Mouse (Mus musculus): ENCODE results near the gene Crmp1. TPM values are rescaled to one million over a fixed set of nuclear protein-coding genes. Genes with fewer than 3 reads are reported as not detected.
A peak's percentile ranks its signal among the peaks of the same experiment; 100 is the strongest.

Crmp1 gene
- polyA plus RNA-seq, 1 experiment: 0.11 TPM

GRCm38 (mm10) chr5:37330449-37331132, 88.9 kb downstream of the Crmp1 start:
- Histone ChIP-seq H3K4me3 (no peak overlapping the region), H3K36me3 (ENCODE audit: control insufficient read depth, insufficient read depth) (no peaks in the 10 kb centered on the region), H3K79me2 (ENCODE audit: control insufficient read depth, insufficient read depth) (no peaks in the 10 kb centered on the region), H3K4me2 (ENCODE audit: low read depth) (no peak overlapping the region), H3ac (ENCODE audit: control insufficient read depth, insufficient read length) (no peak overlapping the region), H3K27me3 (ENCODE audit: control insufficient read depth, insufficient read depth, insufficient read length) (no peaks in the 10 kb centered on the region)
- TF ChIP-seq E2F4 (IDR thresholded peaks at IDR 0.05; ENCODE audit: insufficient read depth) (no peak), TCF3 (IDR thresholded peaks at IDR 0.05; ENCODE audit: insufficient read length, low read depth) (no peak), MYOD1 (IDR thresholded peaks at IDR 0.05; ENCODE audit: control insufficient read depth in 1 of 3, insufficient read length in 2 of 3, low read depth in 2 of 3) (no peak), SRF (IDR thresholded peaks at IDR 0.05; ENCODE audit: control insufficient read depth, insufficient read length, low read depth) (no peak), REST (IDR thresholded peaks at IDR 0.05; ENCODE audit: insufficient read depth, insufficient read length) (no peak), USF1 (IDR thresholded peaks at IDR 0.05; ENCODE audit: low read depth) (no peak), MYOG (IDR thresholded peaks at IDR 0.05; ENCODE audit: control insufficient read depth in 1 of 3, insufficient read depth in 1 of 3, insufficient read length in 2 of 3, low read depth in 2 of 3) (no peak), POLR2AphosphoS2 (IDR thresholded peaks at IDR 0.05; ENCODE audit: insufficient read length, low read depth) (no peak), CEBPB (IDR thresholded peaks at IDR 0.05; ENCODE audit: insufficient read depth, poor library complexity, severe bottlenecking) (no peak), TCF12 (IDR thresholded peaks at IDR 0.05; ENCODE audit: insufficient read depth, poor library complexity, severe bottlenecking) (no peak), POLR2A (IDR thresholded peaks at IDR 0.05; ENCODE audit: insufficient read length, low read depth) (no peak), MAX (IDR thresholded peaks at IDR 0.05; ENCODE audit: low read depth) (no peak)

DNA sequence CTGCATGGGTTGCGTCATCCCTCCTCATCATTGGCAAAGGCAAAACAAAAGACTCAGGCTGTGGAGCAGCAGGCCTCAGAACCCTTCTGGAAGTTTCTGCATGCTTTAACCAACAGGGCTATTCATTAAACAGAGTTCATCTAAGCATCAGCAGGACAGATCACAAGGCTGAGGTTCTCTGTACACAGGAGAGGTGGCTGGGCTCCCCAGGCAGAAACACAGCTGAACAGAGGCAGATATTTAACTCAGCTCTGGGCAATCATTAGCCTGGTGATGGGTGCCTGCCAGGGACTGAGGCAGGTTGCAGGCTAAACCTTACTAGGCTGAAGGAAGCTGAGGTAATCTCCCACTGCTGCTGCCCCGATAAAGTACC, 89.4 kb downstream of the Crmp1 start:
- Histone ChIP-seq H3K79me2 (ENCODE audit: control insufficient read depth, insufficient read depth) (no peaks in the 10 kb centered on the region), H3K27me3 (ENCODE audit: control insufficient read depth, insufficient read depth, insufficient read length) (no peaks in the 10 kb centered on the region), H3K4me2 (ENCODE audit: low read depth) (no peak overlapping the region), H3ac (ENCODE audit: control insufficient read depth, insufficient read length) (no peak overlapping the region), H3K36me3 (ENCODE audit: control insufficient read depth, insufficient read depth) (no peaks in the 10 kb centered on the region), H3K4me3 (no peak overlapping the region)
- TF ChIP-seq REST (IDR thresholded peaks at IDR 0.05; ENCODE audit: insufficient read depth, insufficient read length): no peak

DNA sequence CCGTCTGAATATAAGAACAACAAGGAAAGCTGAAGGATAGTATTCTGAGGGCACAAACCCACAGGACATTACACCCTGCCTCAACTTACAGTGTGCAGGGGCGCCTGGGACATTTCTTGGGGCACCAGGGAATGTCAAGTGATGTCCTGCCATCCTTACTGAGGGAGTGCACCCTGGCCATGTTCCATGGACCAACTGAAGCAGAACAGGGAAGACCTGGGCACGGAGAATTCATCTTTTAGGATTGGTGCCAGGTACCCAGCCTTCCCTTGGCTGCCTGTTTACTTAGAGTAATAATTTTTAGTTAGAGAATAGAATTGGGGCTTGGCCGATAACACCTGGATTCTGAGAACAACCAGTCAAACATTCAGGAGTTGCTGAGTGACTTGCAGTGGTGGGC, 90.3 kb downstream of the Crmp1 start:
- Histone ChIP-seq H3K4me2 (ENCODE audit: low read depth) (no peak overlapping the region), H3ac (ENCODE audit: control insufficient read depth, insufficient read length) (no peak overlapping the region), H3K79me2 (ENCODE audit: control insufficient read depth, insufficient read depth) (no peaks in the 10 kb centered on the region), H3K36me3 (ENCODE audit: control insufficient read depth, insufficient read depth) (no peaks in the 10 kb centered on the region), H3K4me3 (no peak overlapping the region), H3K27me3 (ENCODE audit: control insufficient read depth, insufficient read depth, insufficient read length) (no peaks in the 10 kb centered on the region)
- no peak for TF ChIP-seq TCF12 (IDR thresholded peaks at IDR 0.05; ENCODE audit: insufficient read depth, poor library complexity, severe bottlenecking)

DNA sequence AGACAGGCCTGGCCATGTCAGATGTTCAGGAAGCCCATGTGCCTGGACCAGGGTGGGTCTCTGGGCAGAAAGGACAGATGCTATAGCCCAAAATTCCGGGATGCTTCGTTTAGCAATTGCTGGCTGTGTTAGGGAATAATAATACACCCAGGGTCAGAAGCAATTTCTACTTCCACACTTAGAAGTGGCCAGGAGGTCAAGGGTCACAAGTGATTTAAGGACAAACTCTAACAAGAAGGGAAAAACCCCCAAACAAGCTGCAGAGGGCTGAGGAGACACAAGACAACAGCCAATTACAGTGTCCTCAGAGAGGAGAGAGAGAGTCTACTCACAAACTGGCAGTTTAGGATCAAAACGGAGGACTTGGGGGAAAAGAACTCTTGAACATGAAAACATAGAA, 93.3 kb downstream of the Crmp1 start:
- no peak overlapping the region for H3ac ChIP-seq (ENCODE audit: control insufficient read depth, insufficient read length)
- H3K79me2 ChIP-seq (ENCODE audit: control insufficient read depth, insufficient read depth): no peaks in the 10 kb centered on the region
- TF ChIP-seq MYOG (IDR thresholded peaks at IDR 0.05; ENCODE audit: control insufficient read depth in 1 of 3, insufficient read depth in 1 of 3, insufficient read length in 2 of 3, low read depth in 2 of 3): no peak
- TF ChIP-seq CEBPB (IDR thresholded peaks at IDR 0.05; ENCODE audit: insufficient read depth, poor library complexity, severe bottlenecking): no peak
- TF ChIP-seq USF1 (IDR thresholded peaks at IDR 0.05; ENCODE audit: low read depth): no peak
- H3K4me2 ChIP-seq (ENCODE audit: low read depth): no peak overlapping the region
- H3K36me3 ChIP-seq (ENCODE audit: control insufficient read depth, insufficient read depth): no peaks in the 10 kb centered on the region
- no peaks in the 10 kb centered on the region for H3K27me3 ChIP-seq (ENCODE audit: control insufficient read depth, insufficient read depth, insufficient read length)
- no peak overlapping the region for H3K4me3 ChIP-seq

GRCm38 (mm10) chr5:37336485-37337105, 94.9 kb downstream of the Crmp1 start, which contains the start of gene Evc:
Evc (minus strand) TSS chr5:37336894.
- no peaks in the 10 kb centered on the region for H3K27me3 ChIP-seq (ENCODE audit: control insufficient read depth, insufficient read depth, insufficient read length)
- TF ChIP-seq POLR2A (IDR thresholded peaks at IDR 0.05; ENCODE audit: insufficient read length, low read depth) (peak; percentile 17), MYOG (IDR thresholded peaks at IDR 0.05; ENCODE audit: control insufficient read depth in 1 of 3, insufficient read depth in 1 of 3, insufficient read length in 2 of 3, low read depth in 2 of 3) (no peak), MYOD1 (IDR thresholded peaks at IDR 0.05; ENCODE audit: control insufficient read depth in 1 of 3, insufficient read length in 2 of 3, low read depth in 2 of 3) (no peak)
- H3K79me2 ChIP-seq (ENCODE audit: control insufficient read depth, insufficient read depth): no peaks in the 10 kb centered on the region
- H3K36me3 ChIP-seq (ENCODE audit: control insufficient read depth, insufficient read depth): no peaks in the 10 kb centered on the region
- H3K4me3 ChIP-seq: peak within 1 kb of the TSS; percentile 30
- peak within 1 kb of the TSS; percentile 98 for H3K4me2 ChIP-seq (ENCODE audit: low read depth)
- no peak within 1 kb of the TSS for H3ac ChIP-seq (ENCODE audit: control insufficient read depth, insufficient read length)

- no peak for TF ChIP-seq POLR2A (IDR thresholded peaks at IDR 0.05; ENCODE audit: insufficient read length, low read depth)
- no peak for TF ChIP-seq TCF3 (IDR thresholded peaks at IDR 0.05; ENCODE audit: insufficient read length, low read depth)
- TF ChIP-seq MAX (IDR thresholded peaks at IDR 0.05; ENCODE audit: low read depth): no peak
- TF ChIP-seq E2F4 (IDR thresholded peaks at IDR 0.05; ENCODE audit: insufficient read depth): no peak
- TF ChIP-seq MYOG (IDR thresholded peaks at IDR 0.05; ENCODE audit: control insufficient read depth in 1 of 3, insufficient read depth in 1 of 3, insufficient read length in 2 of 3, low read depth in 2 of 3): no peak
- no peak for TF ChIP-seq REST (IDR thresholded peaks at IDR 0.05; ENCODE audit: insufficient read depth, insufficient read length)
- no peak for TF ChIP-seq TCF12 (IDR thresholded peaks at IDR 0.05; ENCODE audit: insufficient read depth, poor library complexity, severe bottlenecking)
- no peak for TF ChIP-seq MYOD1 (IDR thresholded peaks at IDR 0.05; ENCODE audit: control insufficient read depth in 1 of 3, insufficient read length in 2 of 3, low read depth in 2 of 3)
Observed at GRCm38 (mm10) chr5:37337696-37338095, 96.0 kb downstream of the Crmp1 start.

More at GRCm38 (mm10) chr5:37337696-37338095, 96.0 kb downstream of the Crmp1 start:
- Histone ChIP-seq H3K79me2 (ENCODE audit: control insufficient read depth, insufficient read depth) (no peaks in the 10 kb centered on the region), H3K36me3 (ENCODE audit: control insufficient read depth, insufficient read depth) (no peaks in the 10 kb centered on the region), H3K4me3 (peak overlapping the region; percentile 30), H3K27me3 (ENCODE audit: control insufficient read depth, insufficient read depth, insufficient read length) (no peaks in the 10 kb centered on the region), H3ac (ENCODE audit: control insufficient read depth, insufficient read length) (peak overlapping the region; percentile 62), H3K4me2 (ENCODE audit: low read depth) (peak overlapping the region; percentile 98)
